Mouse (Mus musculus): Measurements from ENCODE around the gene Rtf2.
A peak's percentile ranks its signal among the peaks of the same experiment; 100 is the strongest.

DNA sequence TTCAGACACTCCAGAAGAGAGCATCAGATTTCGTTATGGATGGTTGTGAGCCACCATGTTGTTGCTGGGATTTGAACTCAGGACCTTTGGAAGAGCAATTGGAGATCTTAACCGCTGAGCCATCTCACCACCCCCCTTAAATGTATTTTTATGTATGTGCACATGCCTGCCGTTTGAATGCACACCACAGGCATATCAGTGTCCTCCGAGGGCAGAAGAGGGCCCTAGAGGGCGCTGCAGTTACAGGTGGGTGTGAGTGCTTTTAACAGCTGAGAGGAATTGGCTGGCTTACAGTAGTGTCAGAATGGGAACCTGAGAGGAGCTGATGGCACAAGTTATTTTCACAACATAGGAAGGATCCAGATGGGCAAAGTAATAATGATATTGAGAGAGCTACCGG lies 34.6 kb downstream of the Rtf2 start:
- TF ChIP-seq CTCF (IDR thresholded peaks at IDR 0.05; ENCODE audit: borderline replicate concordance, insufficient read depth, low read length), result 0 out of 2 replicates have a peak, but pooled peaks have one; percentile 33
- no peak for TF ChIP-seq POLR2A (IDR thresholded peaks at IDR 0.05; ENCODE audit: low read depth, low read length)

Data from embryonic fibroblast, embryonic 13.5 days (primary cell).